Mouse (Mus musculus): ENCODE data around the gene Casz1.

Gene Casz1

GRCm38 (mm10) chr4:148966132-148966531 lies 161.9 kb downstream of the Casz1 start:
- no peak for DNase-seq (ENCODE audit: low read depth, low spot score)

GRCm38 (mm10) chr4:148968859-148969258 lies 164.6 kb downstream of the Casz1 start:
- no peak for DNase-seq (ENCODE audit: low read depth, low spot score)

- no peak for DNase-seq (ENCODE audit: low read depth, low spot score)
These were observed 165.4 kb downstream of the Casz1 start for GRCm38 (mm10) chr4:148969610-148970009.

GRCm38 (mm10) chr4:148970742-148971141 lies 166.5 kb downstream of the Casz1 start:
- no peak for DNase-seq (ENCODE audit: low read depth, low spot score)

- DNase-seq (ENCODE audit: low read depth, low spot score): no peak
These were observed 167.5 kb downstream of the Casz1 start for GRCm38 (mm10) chr4:148971613-148972242.

- DNase-seq (ENCODE audit: low read depth, low spot score): no peak
These were observed 168.5 kb downstream of the Casz1 start for GRCm38 (mm10) chr4:148972707-148973106.

- no peak for DNase-seq (ENCODE audit: low read depth, low spot score)
These were observed 169.2 kb downstream of the Casz1 start for GRCm38 (mm10) chr4:148973387-148973786.

GRCm38 (mm10) chr4:148974833-148975232 lies 170.6 kb downstream of the Casz1 start:
- no peak for DNase-seq (ENCODE audit: low read depth, low spot score)

GRCm38 (mm10) chr4:148978221-148978855 lies 174.1 kb downstream of the Casz1 start:
- DNase-seq (ENCODE audit: low read depth, low spot score): peak; percentile 21

GRCm38 (mm10) chr4:148978926-148979325 lies 174.7 kb downstream of the Casz1 start:
- peak; percentile 56 for DNase-seq (ENCODE audit: low read depth, low spot score)

GRCm38 (mm10) chr4:148979837-148980236 lies 175.6 kb downstream of the Casz1 start:
- DNase-seq (ENCODE audit: low read depth, low spot score): no peak

GRCm38 (mm10) chr4:148982274-148982673 lies 178.0 kb downstream of the Casz1 start:
- DNase-seq (ENCODE audit: low read depth, low spot score): no peak

GRCm38 (mm10) chr4:148984701-148985540 lies 180.7 kb downstream of the Casz1 start:
- no peak for DNase-seq (ENCODE audit: low read depth, low spot score)

- no peak for DNase-seq (ENCODE audit: low read depth, low spot score)
These were observed 181.6 kb downstream of the Casz1 start for GRCm38 (mm10) chr4:148985541-148986476.

GRCm38 (mm10) chr4:148990038-148990437 lies 185.8 kb downstream of the Casz1 start:
- DNase-seq (ENCODE audit: low read depth, low spot score): no peak

GRCm38 (mm10) chr4:148993948-148994347 lies 189.7 kb downstream of the Casz1 start:
- no peak for DNase-seq (ENCODE audit: low read depth, low spot score)

- DNase-seq (ENCODE audit: low read depth, low spot score): peak; percentile 52
These were observed 196.5 kb downstream of the Casz1 start for GRCm38 (mm10) chr4:149000746-149001145.

- no peak for DNase-seq (ENCODE audit: low read depth, low spot score)
These were observed 197.3 kb downstream of the Casz1 start for GRCm38 (mm10) chr4:149001515-149001914.

- DNase-seq (ENCODE audit: low read depth, low spot score): no peak
These were observed 198.3 kb downstream of the Casz1 start for GRCm38 (mm10) chr4:149002441-149003093.

Measured in ZHBTc4 (cell line).